Mouse (Mus musculus): Measurements from ENCODE around the gene Nek6.
A peak's percentile ranks its signal among the peaks of the same experiment; 100 is the strongest.

The Nek6 gene

GRCm38 (mm10) chr2:38511487-38512307 is at the start of gene Nek6:
Gene Nek6 (plus strand): TSS chr2:38511643.
- peak; percentile 39 to 63 for DNase-seq

- no peak for DNase-seq
Measured at GRCm38 (mm10) chr2:38462323-38462722, 49.1 kb upstream of the Nek6 start.

- no peak for DNase-seq
Measured at GRCm38 (mm10) chr2:38468845-38469244, 42.6 kb upstream of the Nek6 start.

- no peak for DNase-seq
Measured at GRCm38 (mm10) chr2:38471745-38472144, 39.7 kb upstream of the Nek6 start.

GRCm38 (mm10) chr2:38472829-38473228 is 38.6 kb upstream of the Nek6 start:
- no peak for DNase-seq

GRCm38 (mm10) chr2:38476871-38477496 is 34.5 kb upstream of the Nek6 start:
- DNase-seq, result no peak

- no peak for DNase-seq
Measured at GRCm38 (mm10) chr2:38477497-38477873, 34.0 kb upstream of the Nek6 start.

GRCm38 (mm10) chr2:38478683-38479082 is 32.8 kb upstream of the Nek6 start:
- no peak for DNase-seq

GRCm38 (mm10) chr2:38479541-38479940 is 31.9 kb upstream of the Nek6 start:
- no peak for DNase-seq

GRCm38 (mm10) chr2:38481166-38481778 is 30.2 kb upstream of the Nek6 start:
- peak; percentile 38 to 49 for DNase-seq

GRCm38 (mm10) chr2:38482122-38482521 is 29.3 kb upstream of the Nek6 start:
- DNase-seq, result no peak

GRCm38 (mm10) chr2:38483058-38483704 is 28.3 kb upstream of the Nek6 start:
- no peak for DNase-seq

- no peak for DNase-seq
Measured at GRCm38 (mm10) chr2:38484556-38484955, 26.9 kb upstream of the Nek6 start.

- DNase-seq, result no peak
Measured at GRCm38 (mm10) chr2:38485409-38485808, 26.0 kb upstream of the Nek6 start.

- no peak for DNase-seq
Measured at GRCm38 (mm10) chr2:38485957-38486931, 25.2 kb upstream of the Nek6 start.

GRCm38 (mm10) chr2:38497594-38497993 is 13.8 kb upstream of the Nek6 start:
- DNase-seq, result no peak

GRCm38 (mm10) chr2:38501606-38502005 is 9.8 kb upstream of the Nek6 start:
- no peak for DNase-seq

GRCm38 (mm10) chr2:38502123-38502522 is 9.3 kb upstream of the Nek6 start:
- no peak for DNase-seq

GRCm38 (mm10) chr2:38502747-38503146 is 8.7 kb upstream of the Nek6 start:
- no peak for DNase-seq

- no peak for DNase-seq
Measured at GRCm38 (mm10) chr2:38504311-38504710, 7.1 kb upstream of the Nek6 start.

- no peak for DNase-seq
Measured at GRCm38 (mm10) chr2:38507181-38507580, 4.3 kb upstream of the Nek6 start.
